Mouse (Mus musculus): ENCODE measurements around the gene 4933407L21Rik. TPM values are rescaled to one million over a fixed set of nuclear protein-coding genes. Genes with fewer than 3 reads are reported as not detected.
A peak's percentile ranks its signal among the peaks of the same experiment; 100 is the strongest.

Gene 4933407L21Rik
- under 1 TPM; 0.27 to 0.36 TPM for total RNA-seq (2021)
- long read RNA-seq, experiment 1, result 0 reads
- long read RNA-seq, experiment 2, result 0 reads

GRCm38 (mm10) chr1:85928057-85928687, at the start of gene 4933407L21Rik:
Gene 4933407L21Rik, plus strand, starts transcription at chr1:85928483.
- no peak for DNase-seq (ENCODE audit: low spot score)

- no peak for DNase-seq (ENCODE audit: low spot score)
Observed at GRCm38 (mm10) chr1:85882003-85882402, 46.3 kb upstream of the 4933407L21Rik start.

GRCm38 (mm10) chr1:85887221-85887620, 41.1 kb upstream of the 4933407L21Rik start:
- DNase-seq (ENCODE audit: low spot score), result no peak

- peak; percentile 88 for DNase-seq (ENCODE audit: low spot score)
Observed at GRCm38 (mm10) chr1:85894231-85894747, 34.0 kb upstream of the 4933407L21Rik start, which contains the start of gene Itm2c. Gene Itm2c, plus strand, starts transcription at chr1:85894281.

GRCm38 (mm10) chr1:85894748-85895360, 33.4 kb upstream of the 4933407L21Rik start:
- no peak for DNase-seq (ENCODE audit: low spot score)

GRCm38 (mm10) chr1:85895391-85895837, 32.9 kb upstream of the 4933407L21Rik start:
- DNase-seq (ENCODE audit: low spot score), result peak; percentile 44

GRCm38 (mm10) chr1:85896110-85896509, 32.2 kb upstream of the 4933407L21Rik start:
- no peak for DNase-seq (ENCODE audit: low spot score)

- no peak for DNase-seq (ENCODE audit: low spot score)
Observed at GRCm38 (mm10) chr1:85896781-85897700, 31.2 kb upstream of the 4933407L21Rik start.

GRCm38 (mm10) chr1:85897901-85898760, 30.2 kb upstream of the 4933407L21Rik start:
- DNase-seq (ENCODE audit: low spot score), result no peak

GRCm38 (mm10) chr1:85898761-85899387, 29.4 kb upstream of the 4933407L21Rik start:
- DNase-seq (ENCODE audit: low spot score), result no peak

GRCm38 (mm10) chr1:85899388-85899761, 28.9 kb upstream of the 4933407L21Rik start:
- no peak for DNase-seq (ENCODE audit: low spot score)

GRCm38 (mm10) chr1:85900521-85901333, 27.6 kb upstream of the 4933407L21Rik start:
- DNase-seq (ENCODE audit: low spot score), result no peak

- no peak for DNase-seq (ENCODE audit: low spot score)
Observed at GRCm38 (mm10) chr1:85901516-85902107, 26.7 kb upstream of the 4933407L21Rik start.

GRCm38 (mm10) chr1:85902108-85902561, 26.1 kb upstream of the 4933407L21Rik start:
- DNase-seq (ENCODE audit: low spot score), result peak; percentile 25

GRCm38 (mm10) chr1:85906892-85907291, 21.4 kb upstream of the 4933407L21Rik start:
- DNase-seq (ENCODE audit: low spot score), result no peak

GRCm38 (mm10) chr1:85908754-85909590, 19.3 kb upstream of the 4933407L21Rik start:
- DNase-seq (ENCODE audit: low spot score), result no peak

- no peak for DNase-seq (ENCODE audit: low spot score)
Observed at GRCm38 (mm10) chr1:85913078-85913755, 15.1 kb upstream of the 4933407L21Rik start.
